Mouse (Mus musculus) embryonic fibroblast, embryonic 13.5 days (primary cell): ENCODE data around the gene Ctf1.

Experiments
- CTCF ChIP-seq: IDR thresholded peaks from 2 replicates; pipeline ENCODE4 v1.5.1; 2011; ENCODE audit warnings: mild to moderate bottlenecking, control low read depth, low read length, moderate library complexity, borderline replicate concordance; ENCODE audit not compliant: insufficient read depth
- POLR2A ChIP-seq: IDR thresholded peaks from 2 replicates; pipeline ENCODE4 v1.6.1; 2011; ENCODE audit warnings: low read depth, mild to moderate bottlenecking, control low read depth, low read length, moderate library complexity

- TF ChIP-seq CTCF: no peak
- TF ChIP-seq POLR2A: no peak
Observed at GRCm38 (mm10) chr7:127725490-127725889, 13.0 kb downstream of the Ctf1 start.
